Mouse (Mus musculus): ENCODE results near the gene Pptc7.

GRCm38 (mm10) chr5:122280827-122281462 is 3.2 kb upstream of the Pptc7 start:
- TF ChIP-seq POLR2A (IDR thresholded peaks at IDR 0.05; ENCODE audit: borderline replicate concordance, insufficient read depth, low read length) (no peak), CTCF (IDR thresholded peaks at IDR 0.05; ENCODE audit: borderline replicate concordance, insufficient read depth, low read depth, low read length) (no peak)
